ENCODE assay signal across 8 mouse cellular contexts in genomic region chr9:120410421-120410820, GRCm38 (mm10).
DNase-seq lines count a peak whose midpoint lies in the region; ATAC-seq and TF ChIP-seq lines count a peak whose summit lies in the region.

No protein-coding gene starts in this region.

- H3K9ac ChIP-seq in intestine, postnatal 0 days (ENCODE audit: low read depth, low read length) = no peak overlapping the region
- H3K9ac ChIP-seq in intestine, embryonic 15.5 days = no peak overlapping the region

- ATAC-seq in intestine, postnatal 0 days = no peak
- no peak for ATAC-seq in intestine, embryonic 15.5 days
- ATAC-seq in monocyte, adult 5-6 weeks (replicated peaks; ENCODE audit: insufficient number of reproducible peaks, low FRiP score, low TSS enrichment, poor library complexity, severe bottlenecking) = no peak

- H3K4me2 ChIP-seq in intestine, postnatal 0 days (replicated peaks; ENCODE audit: low read depth) = no peak overlapping the region
- H3K4me2 ChIP-seq in intestine, embryonic 15.5 days (replicated peaks) = no peak overlapping the region

- no peaks in the 10 kb centered on the region; the same call in 1 of the 2 replicates for H3K27me3 ChIP-seq in intestine, postnatal 0 days (replicated peaks; ENCODE audit: control insufficient read depth, insufficient read depth, low read length)
- H3K27me3 ChIP-seq in intestine, embryonic 15.5 days (replicated peaks) = no peaks in the 10 kb centered on the region
- H3K27me3 ChIP-seq in E14TG2a.4 (ENCODE audit: insufficient read depth, low read length) = peaks cover 6% of the 10 kb centered on the region; the same call in 1 of the 2 replicates

- intact Hi-C loops in left cerebral cortex, postnatal 4 days (cut with DNase I) = no loop called here

- H3K27ac ChIP-seq in intestine, postnatal 0 days (ENCODE audit: low read depth, low read length) = no peak overlapping the region
- H3K27ac ChIP-seq in intestine, embryonic 15.5 days = no peak overlapping the region

- H3K36me3 ChIP-seq in intestine, postnatal 0 days (ENCODE audit: control insufficient read depth, insufficient read depth) = no peaks in the 10 kb centered on the region
- no peaks in the 10 kb centered on the region for H3K36me3 ChIP-seq in intestine, embryonic 15.5 days
- H3K36me3 ChIP-seq in E14TG2a.4 (ENCODE audit: insufficient read depth, low read length) = no peaks in the 10 kb centered on the region

- no peaks in the 10 kb centered on the region for H3K4me1 ChIP-seq in intestine, postnatal 0 days (replicated peaks; ENCODE audit: control insufficient read depth, insufficient read depth, low read length)
- no peaks in the 10 kb centered on the region for H3K4me1 ChIP-seq in intestine, embryonic 15.5 days (replicated peaks)
- no peaks in the 10 kb centered on the region for H3K4me1 ChIP-seq in E14TG2a.4 (replicated peaks; ENCODE audit: low read depth, low read length)

- TF ChIP-seq CTCF in intestine, postnatal 0 days (IDR thresholded peaks at IDR 0.05; ENCODE audit: low read depth) = peak; percentile 80
- TF ChIP-seq CTCF in E14TG2a.4 (conservative IDR thresholded peaks at IDR 0.05; ENCODE audit: low read length) = peak; percentile 62

- peak; percentile 72 for DNase-seq in ZHBTc4 (ENCODE audit: low read depth, low spot score)
- peak; percentile 75 for DNase-seq in embryo, embryonic 11 days
- DNase-seq in left cerebral cortex, postnatal 4 days = peak; percentile 59
- peak; percentile 66 for DNase-seq in right cerebral cortex, adult 18-20 months

- H3K4me3 ChIP-seq in intestine, postnatal 0 days (ENCODE audit: low read depth, low read length) = no peak overlapping the region
- H3K4me3 ChIP-seq in intestine, embryonic 15.5 days (replicated peaks) = no peak overlapping the region
- no peak overlapping the region for H3K4me3 ChIP-seq in E14TG2a.4 (replicated peaks; ENCODE audit: low read length)

- no peaks in the 10 kb centered on the region for H3K9me3 ChIP-seq in intestine, postnatal 0 days (ENCODE audit: control insufficient read depth)
- H3K9me3 ChIP-seq in intestine, embryonic 15.5 days = no peaks in the 10 kb centered on the region
- H3K9me3 ChIP-seq in E14TG2a.4 (ENCODE audit: low read length) = no peaks in the 10 kb centered on the region

- 22% methylated on average over 5 of the region's 5 CpGs for WGBS in intestine, postnatal 0 days
- 22% methylated on average over 5 of the region's 5 CpGs for WGBS in intestine, embryonic 15.5 days
